Mouse (Mus musculus): ENCODE data around the gene Clic3.
"Not testable (repeated sequence)": the region's sequence is repeated elsewhere in the genome, so short reads cannot be mapped to it uniquely, and the experiment has no call there.

Clic3 gene

GRCm38 (mm10) chr2:25456205-25456953 lies at the start of gene Clic3:
TSS of gene Clic3 (plus strand) at chr2:25456838.
- no peak for DNase-seq (ENCODE audit: low spot score)

DNA sequence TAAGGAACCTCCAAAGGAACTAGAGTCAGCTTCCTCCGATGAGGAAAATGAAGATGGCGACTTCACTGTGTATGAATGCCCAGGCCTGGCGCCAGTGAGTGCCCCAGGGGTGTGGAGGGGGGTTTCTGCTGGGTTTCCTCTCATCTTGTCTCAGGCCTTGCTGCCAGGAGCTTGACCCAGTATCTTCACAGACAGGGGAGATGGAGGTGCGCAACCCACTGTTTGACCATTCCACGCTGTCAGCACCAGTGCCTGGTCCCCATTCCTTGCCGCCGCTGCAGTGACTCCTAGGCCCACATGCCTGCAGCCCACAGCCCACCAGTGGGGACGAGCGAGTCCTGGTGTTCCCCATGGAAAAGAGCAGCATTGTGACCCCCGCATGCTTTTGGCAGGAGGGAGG lies 47.7 kb upstream of the Clic3 start:
- no peak for DNase-seq (ENCODE audit: low spot score)

DNA sequence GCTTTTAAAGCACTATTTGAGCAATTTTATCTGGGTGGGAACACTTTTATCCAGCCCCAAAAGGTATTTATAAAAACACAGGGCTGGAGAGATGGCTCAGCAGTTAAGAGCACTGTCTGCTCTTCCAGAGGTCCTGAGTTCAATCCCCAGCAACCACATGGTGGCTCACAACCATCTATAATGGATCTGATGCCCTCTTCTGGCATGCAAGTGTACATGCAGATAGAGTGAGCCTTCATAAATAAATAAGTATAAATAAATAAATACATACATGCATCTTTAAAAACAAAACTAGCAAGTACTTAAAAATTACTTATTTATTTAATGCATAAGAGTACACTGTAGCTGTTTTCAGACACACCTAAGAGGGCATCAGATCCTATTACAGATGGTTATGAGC lies 43.2 kb upstream of the Clic3 start:
- not testable (repeated sequence) for DNase-seq (ENCODE audit: low spot score)

- no peak for DNase-seq (ENCODE audit: low spot score)
These were observed 39.2 kb upstream of the Clic3 start for GRCm38 (mm10) chr2:25417426-25417825.

DNA sequence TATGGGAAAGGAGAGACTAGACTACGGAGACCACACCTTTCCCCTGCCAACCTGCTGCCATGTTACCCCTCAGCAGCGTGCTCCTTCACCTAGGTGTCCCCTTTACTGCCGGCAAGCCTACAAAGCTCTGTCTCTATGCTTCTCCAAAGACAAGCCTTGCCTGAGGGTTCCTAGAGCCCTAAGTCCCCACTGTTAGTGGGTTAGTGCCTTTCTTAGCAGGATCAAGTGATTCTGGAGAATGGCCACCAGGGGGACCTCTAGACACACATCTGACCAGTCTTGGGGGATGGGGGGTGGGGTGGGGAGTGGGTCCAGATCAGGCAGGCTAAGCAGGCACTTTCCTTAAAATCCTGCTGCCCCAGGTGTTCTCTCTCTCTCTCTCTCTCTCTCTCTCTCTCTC lies 34.7 kb upstream of the Clic3 start:
- no peak for DNase-seq (ENCODE audit: low spot score)

DNA sequence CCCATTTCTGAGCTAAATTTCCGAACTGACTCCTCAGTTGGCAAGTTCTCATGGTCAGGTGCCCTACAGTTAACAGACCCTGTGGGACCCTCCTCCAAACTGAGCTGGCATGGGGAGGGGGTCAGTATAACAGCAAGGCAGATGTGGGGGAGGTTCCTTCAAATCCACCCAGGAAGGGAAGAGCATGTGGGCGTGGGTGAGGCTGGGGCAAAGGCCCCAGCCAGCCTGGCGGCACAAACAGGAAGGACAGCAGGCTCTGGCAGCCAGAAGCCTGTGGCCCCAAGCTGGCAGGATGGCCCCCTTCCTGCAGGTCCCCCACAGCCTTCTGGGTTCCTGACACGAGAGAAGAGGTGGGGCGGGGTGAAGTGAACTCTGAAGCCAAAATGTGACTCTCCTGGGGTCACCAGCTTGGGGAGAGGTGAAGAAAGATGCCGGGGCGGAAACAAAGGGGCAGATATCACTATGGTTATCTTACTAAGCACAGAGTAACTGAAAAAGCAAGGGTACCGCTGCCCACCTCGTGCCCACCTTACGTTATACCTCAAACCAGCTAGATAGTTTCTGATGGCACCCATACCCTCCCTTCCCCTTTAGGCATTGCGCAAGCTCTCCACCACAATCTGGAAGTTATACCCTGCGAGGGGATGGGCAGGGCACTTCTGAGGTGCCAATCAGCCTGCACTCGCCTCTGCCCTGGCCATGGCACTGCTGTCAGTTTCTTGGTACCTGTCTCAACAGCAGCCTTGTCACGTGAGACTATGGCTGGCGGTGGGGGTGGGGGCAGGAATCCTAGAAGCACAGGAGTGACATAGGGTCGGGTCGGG lies 33.8 kb upstream of the Clic3 start, which contains the start of gene Fut7:
TSS of gene Fut7 (plus strand) at position 681 of the 824 bp plus-strand sequence.
- DNase-seq (ENCODE audit: low spot score): no peak

DNA sequence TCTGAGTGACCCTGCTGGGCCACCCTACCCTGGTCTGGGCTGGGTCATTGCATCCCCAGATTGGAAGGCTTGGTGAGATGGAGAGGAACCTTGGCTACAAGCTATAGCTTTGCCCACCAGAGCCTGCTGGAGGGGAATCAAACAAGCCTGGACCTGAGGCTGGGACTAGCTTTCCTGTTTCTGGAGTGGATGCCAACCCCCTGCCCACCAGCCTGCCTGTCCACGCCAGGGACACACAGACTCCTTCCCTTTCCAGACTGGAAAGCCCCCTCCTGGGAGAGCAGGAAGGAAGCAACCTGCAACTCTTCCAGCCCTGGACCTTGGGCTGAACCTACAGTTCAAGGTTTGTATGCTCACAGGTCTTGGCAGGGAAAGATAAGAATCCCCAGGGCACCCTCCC lies 33.0 kb upstream of the Clic3 start:
- DNase-seq (ENCODE audit: low spot score): no peak

DNA sequence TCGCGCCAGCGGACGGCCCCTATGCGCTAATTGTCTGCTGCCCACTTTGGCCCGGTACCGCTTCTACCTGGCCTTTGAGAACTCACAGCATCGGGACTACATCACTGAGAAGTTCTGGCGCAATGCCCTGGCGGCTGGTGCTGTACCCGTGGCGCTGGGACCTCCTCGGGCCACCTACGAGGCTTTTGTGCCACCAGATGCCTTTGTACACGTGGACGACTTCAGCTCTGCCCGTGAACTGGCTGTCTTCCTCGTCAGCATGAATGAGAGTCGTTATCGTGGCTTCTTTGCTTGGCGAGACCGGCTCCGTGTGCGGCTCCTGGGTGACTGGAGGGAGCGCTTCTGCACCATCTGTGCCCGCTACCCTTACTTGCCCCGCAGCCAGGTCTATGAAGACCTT lies 31.2 kb upstream of the Clic3 start:
- DNase-seq (ENCODE audit: low spot score): no peak

DNA sequence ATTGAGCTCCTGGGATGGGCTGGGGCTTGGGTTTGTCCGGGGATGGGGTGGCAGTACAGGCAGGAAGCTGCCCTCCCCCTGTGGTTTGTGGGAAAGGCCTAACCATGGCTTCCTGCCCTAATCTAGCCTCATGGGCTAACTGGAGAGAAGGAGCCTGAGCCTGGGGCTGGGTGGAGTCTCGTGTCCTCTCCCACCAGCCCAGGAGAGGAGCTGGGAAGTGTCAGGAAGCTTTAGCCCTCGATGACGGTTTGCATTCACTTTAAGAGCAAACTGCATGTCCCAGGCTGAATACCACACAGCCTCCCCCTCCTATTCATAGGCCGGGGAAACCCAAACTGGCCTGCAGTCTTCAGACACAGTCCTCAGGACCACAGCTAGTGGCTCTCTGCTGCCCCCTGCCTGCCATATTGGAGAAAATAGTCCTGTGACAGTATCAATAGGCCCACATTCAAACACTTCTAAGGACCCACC lies 29.9 kb upstream of the Clic3 start:
- no peak for DNase-seq (ENCODE audit: low spot score)

DNA sequence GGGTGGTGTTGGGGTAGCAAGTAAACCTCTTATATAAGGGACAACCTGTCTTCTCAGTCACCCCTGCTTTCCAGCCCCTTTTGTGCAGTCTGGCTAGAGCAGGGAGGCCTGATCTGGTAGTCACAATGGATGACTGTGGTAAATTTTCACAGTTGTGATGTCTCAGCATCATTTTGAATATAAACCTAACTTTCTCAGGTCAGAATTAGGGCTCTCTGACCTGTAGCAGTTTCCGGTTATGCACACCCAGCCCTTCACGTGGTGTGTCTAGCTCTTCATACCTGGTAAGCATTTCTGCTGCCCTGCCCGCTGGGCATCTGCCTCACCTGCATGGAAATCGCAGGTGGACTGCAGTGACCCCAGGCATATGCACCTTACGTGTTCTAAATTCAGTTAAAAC lies 29.4 kb upstream of the Clic3 start:
- no peak for DNase-seq (ENCODE audit: low spot score)

GRCm38 (mm10) chr2:25428442-25429236 lies 28.0 kb upstream of the Clic3 start, which contains the start of gene Abca2:
TSS of gene Abca2 (plus strand) at chr2:25428703.
- peak; percentile 68 for DNase-seq (ENCODE audit: low spot score)

- DNase-seq (ENCODE audit: low spot score): no peak
These were observed 27.0 kb upstream of the Clic3 start for GRCm38 (mm10) chr2:25429435-25430180.

GRCm38 (mm10) chr2:25430395-25431233 lies 26.0 kb upstream of the Clic3 start:
- no peak for DNase-seq (ENCODE audit: low spot score)

- no peak for DNase-seq (ENCODE audit: low spot score)
These were observed 25.3 kb upstream of the Clic3 start for GRCm38 (mm10) chr2:25431308-25431855.

GRCm38 (mm10) chr2:25432326-25433098 lies 24.1 kb upstream of the Clic3 start:
- no peak for DNase-seq (ENCODE audit: low spot score)

DNA sequence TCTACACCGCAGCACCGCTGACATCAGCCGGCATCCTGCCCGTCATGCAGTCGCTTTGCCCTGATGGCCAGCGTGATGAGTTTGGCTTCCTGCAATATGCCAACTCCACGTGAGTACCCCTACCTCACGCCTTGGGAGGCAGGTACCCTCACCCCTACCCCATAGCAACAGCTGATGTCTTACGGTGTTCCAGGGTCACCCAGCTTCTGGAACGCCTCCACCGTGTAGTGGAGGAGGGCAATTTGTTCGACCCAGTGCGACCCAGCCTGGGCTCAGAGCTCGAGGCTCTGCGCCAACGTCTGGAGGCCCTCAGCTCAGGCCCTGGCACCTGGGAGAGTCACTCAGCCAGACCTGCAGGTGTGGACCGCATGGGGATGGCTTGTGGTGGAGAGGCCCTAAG lies 23.5 kb upstream of the Clic3 start:
- no peak for DNase-seq (ENCODE audit: low spot score)

GRCm38 (mm10) chr2:25434292-25434691 lies 22.3 kb upstream of the Clic3 start:
- no peak for DNase-seq (ENCODE audit: low spot score)

DNA sequence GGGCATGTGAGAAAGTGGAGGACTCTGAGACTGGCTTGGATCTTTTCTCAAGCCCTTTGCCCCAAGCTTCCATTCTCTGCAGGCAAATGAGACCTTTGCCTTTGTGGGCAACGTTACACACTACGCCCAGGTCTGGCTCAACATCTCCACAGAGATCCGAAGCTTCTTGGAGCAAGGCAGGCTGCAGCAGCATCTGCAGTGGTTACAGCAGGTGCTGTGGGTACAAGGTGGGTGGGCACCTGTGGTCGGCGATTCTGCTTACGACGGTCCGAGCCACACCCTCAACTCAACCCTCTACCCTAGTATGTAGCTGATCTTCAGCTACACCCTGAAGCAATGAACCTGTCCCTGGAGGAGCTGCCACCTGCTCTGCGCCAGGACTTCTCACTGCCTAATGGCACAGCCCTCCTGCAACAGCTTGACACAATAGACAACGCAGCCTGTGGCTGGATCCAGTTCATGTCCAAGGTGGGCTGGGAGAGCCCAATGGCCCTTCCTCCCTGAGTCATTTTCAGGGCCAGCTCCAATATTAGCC lies 20.3 kb upstream of the Clic3 start:
- DNase-seq (ENCODE audit: low spot score): no peak

- DNase-seq (ENCODE audit: low spot score): no peak
These were observed 15.6 kb upstream of the Clic3 start for GRCm38 (mm10) chr2:25441067-25441466.

Data from urinary bladder, postnatal 10 days (tissue).